Mouse (Mus musculus): ENCODE measurements around the gene Pusl1. TPM values are rescaled to one million over a fixed set of nuclear protein-coding genes. Genes with fewer than 3 reads are reported as not detected.

The Pusl1 gene
- polyA plus RNA-seq, 1 experiment from 2014 or later, result 35.6 TPM

DNA sequence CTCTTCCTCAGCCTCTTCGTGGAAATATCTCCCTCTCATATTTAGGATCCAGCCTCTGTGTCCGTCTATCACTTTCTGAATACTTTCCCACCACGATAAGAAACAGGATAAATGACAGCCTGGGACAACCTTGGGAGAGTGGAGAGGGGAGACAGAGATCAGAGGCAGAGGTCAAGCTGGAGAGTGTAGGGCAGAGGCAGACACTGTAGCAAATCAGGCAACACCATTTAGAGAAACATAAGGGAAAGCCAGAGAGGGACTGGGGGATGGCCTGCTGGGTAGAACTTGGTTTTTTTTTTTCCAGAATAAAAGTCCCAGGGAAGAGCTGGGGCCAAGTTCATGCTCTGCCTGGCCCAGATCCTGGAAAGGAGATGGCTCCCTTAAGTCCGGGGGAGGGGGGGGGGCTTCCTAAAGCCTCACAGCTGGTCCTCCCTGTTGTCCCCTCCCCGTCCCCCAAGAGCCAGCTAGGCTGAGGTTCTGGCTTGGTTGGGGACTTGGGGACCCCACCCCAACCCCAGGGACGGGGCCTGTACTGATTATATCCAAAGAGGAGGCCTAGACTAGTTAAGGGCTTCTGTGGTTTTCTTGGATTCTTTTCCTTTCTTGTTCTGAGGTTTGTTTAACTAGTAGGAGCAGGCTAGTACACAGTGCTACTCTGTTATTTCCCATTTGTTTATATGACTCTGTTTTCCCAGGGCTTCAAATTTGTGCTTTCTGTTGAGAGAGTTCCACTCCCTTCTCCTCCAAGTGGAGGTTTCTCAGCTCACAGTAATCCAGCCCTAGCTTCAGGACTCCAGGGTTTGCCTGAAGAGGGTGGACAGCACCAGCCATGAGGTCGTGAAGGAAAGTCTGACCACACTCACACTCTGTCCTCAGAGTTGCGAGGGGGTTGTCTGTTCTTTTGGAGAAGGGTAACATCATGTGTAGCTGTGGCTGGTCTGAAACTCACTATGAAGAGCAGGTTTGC lies 53.1 kb downstream of the Pusl1 start:
- Histone ChIP-seq H3K4me1 (ENCODE audit: control insufficient read depth, insufficient read depth, low read length) (peaks cover 6% of the 10 kb centered on the region), H3K9ac (replicated peaks; ENCODE audit: low read length) (no peak overlapping the region; the same call in 1 of the 2 replicates), H3K9me3 (replicated peaks; ENCODE audit: control insufficient read depth, low read length) (no peaks in the 10 kb centered on the region), H3K4me3 (ENCODE audit: low read depth, low read length) (no peak overlapping the region), H3K27ac (replicated peaks; ENCODE audit: low read depth, low read length) (no peak overlapping the region), H3K36me3 (replicated peaks; ENCODE audit: control insufficient read depth, insufficient read depth, low read depth, low read length) (no peaks in the 10 kb centered on the region), H3K4me2 (ENCODE audit: low read depth, low read length) (no peak overlapping the region), H3K27me3 (ENCODE audit: control insufficient read depth, insufficient read depth, low read length) (no peaks in the 10 kb centered on the region)
- 60% methylated on average over 8 of the region's 8 CpGs for WGBS
- ATAC-seq (replicated peaks; ENCODE audit: insufficient number of reproducible peaks, low FRiP score, low TSS enrichment, low read depth) (no peak), DNase-seq (ENCODE audit: low spot score) (no peak)

Small RNA genes within 50 kb of the gene (microRNA-seq; reads per million reads assigned to microRNA genes)
- gene Gm22991 (ENCODE audit: borderline number of aligned reads), result not detected

Other genes with a start within 250 kb of the Pusl1 start
- not detected in 2 replicates for gene Gm10563, start 246.4 kb downstream of the Pusl1 start, polyA plus RNA-seq (2014; fragmentation: Nextera tagmentation; extraction: Ambion mirVana)
- 6.3 and 8.7 TPM in 2 replicates for gene Mmp23, start 238.4 kb downstream of the Pusl1 start, polyA plus RNA-seq (2014; fragmentation: Nextera tagmentation; extraction: Ambion mirVana)
- 11.0 and 11.8 TPM in 2 replicates for gene Mib2, start 222.6 kb downstream of the Pusl1 start, polyA plus RNA-seq (2014; fragmentation: Nextera tagmentation; extraction: Ambion mirVana)
- gene Fndc10, start 197.4 kb downstream of the Pusl1 start, polyA plus RNA-seq (2014; fragmentation: Nextera tagmentation; extraction: Ambion mirVana), result 2.1 TPM in 2 replicates
- gene Ssu72, start 187.0 kb downstream of the Pusl1 start, polyA plus RNA-seq (2014; fragmentation: Nextera tagmentation; extraction: Ambion mirVana), result 147 and 151 TPM in 2 replicates
- 0.56 and 0.70 TPM in 2 replicates for gene Tmem240, start 157.0 kb downstream of the Pusl1 start, polyA plus RNA-seq (2014; fragmentation: Nextera tagmentation; extraction: Ambion mirVana)
- gene Atad3a, start 130.7 kb downstream of the Pusl1 start, polyA plus RNA-seq (2014; fragmentation: Nextera tagmentation; extraction: Ambion mirVana), result 79.0 and 87.2 TPM in 2 replicates
- gene Vwa1, start 117.1 kb downstream of the Pusl1 start, polyA plus RNA-seq (2014; fragmentation: Nextera tagmentation; extraction: Ambion mirVana), result 4.7 and 5.9 TPM in 2 replicates
- gene Tmem88b, start 105.9 kb downstream of the Pusl1 start, polyA plus RNA-seq (2014; fragmentation: Nextera tagmentation; extraction: Ambion mirVana), result 0.18 and 0.26 TPM in 2 replicates
- not detected in 2 replicates for gene Ankrd65, start 101.3 kb downstream of the Pusl1 start, polyA plus RNA-seq (2014; fragmentation: Nextera tagmentation; extraction: Ambion mirVana)
- 250 and 256 TPM in 2 replicates for gene Mrpl20, start 88.9 kb downstream of the Pusl1 start, polyA plus RNA-seq (2014; fragmentation: Nextera tagmentation; extraction: Ambion mirVana)
- 170 and 173 TPM in 2 replicates for gene Ccnl2, start 79.3 kb downstream of the Pusl1 start, polyA plus RNA-seq (2014; fragmentation: Nextera tagmentation; extraction: Ambion mirVana)
- 121 and 123 TPM in 2 replicates for gene Aurkaip1, start 60.5 kb downstream of the Pusl1 start, polyA plus RNA-seq (2014; fragmentation: Nextera tagmentation; extraction: Ambion mirVana)
- gene Mxra8, start 52.1 kb downstream of the Pusl1 start, polyA plus RNA-seq (2014; fragmentation: Nextera tagmentation; extraction: Ambion mirVana), result 34.4 and 38.2 TPM in 2 replicates
- 6.8 and 7.7 TPM in 2 replicates for gene Dvl1, start 44.4 kb downstream of the Pusl1 start, polyA plus RNA-seq (2014; fragmentation: Nextera tagmentation; extraction: Ambion mirVana)
- 0.15 and 0.27 TPM in 2 replicates for gene Tas1r3, start 28.4 kb downstream of the Pusl1 start, polyA plus RNA-seq (2014; fragmentation: Nextera tagmentation; extraction: Ambion mirVana)
- 18.3 and 21.1 TPM in 2 replicates for gene Cptp, start 22.3 kb downstream of the Pusl1 start, polyA plus RNA-seq (2014; fragmentation: Nextera tagmentation; extraction: Ambion mirVana)
- 92.8 and 93.0 TPM in 2 replicates for gene Ints11, start 22.2 kb downstream of the Pusl1 start, polyA plus RNA-seq (2014; fragmentation: Nextera tagmentation; extraction: Ambion mirVana)
- 18.6 and 21.2 TPM in 2 replicates for gene Acap3, start within 50 bp of the Pusl1 start, polyA plus RNA-seq (2014; fragmentation: Nextera tagmentation; extraction: Ambion mirVana)
- gene Ube2j2, start 52.0 kb upstream of the Pusl1 start, polyA plus RNA-seq (2014; fragmentation: Nextera tagmentation; extraction: Ambion mirVana), result 158 and 161 TPM in 2 replicates
- 21.2 and 26.8 TPM in 2 replicates for gene C1qtnf12, start 70.5 kb upstream of the Pusl1 start, polyA plus RNA-seq (2014; fragmentation: Nextera tagmentation; extraction: Ambion mirVana)
- gene B3galt6, start 100.9 kb upstream of the Pusl1 start, polyA plus RNA-seq (2014; fragmentation: Nextera tagmentation; extraction: Ambion mirVana), result 17.8 and 18.9 TPM in 2 replicates
- 137 and 150 TPM in 2 replicates for gene Sdf4, start 101.1 kb upstream of the Pusl1 start, polyA plus RNA-seq (2014; fragmentation: Nextera tagmentation; extraction: Ambion mirVana)
- gene Tnfrsf4, start 122.1 kb upstream of the Pusl1 start, polyA plus RNA-seq (2014; fragmentation: Nextera tagmentation; extraction: Ambion mirVana), result 0.21 and 0.34 TPM in 2 replicates
- gene Tnfrsf18, start 134.4 kb upstream of the Pusl1 start, polyA plus RNA-seq (2014; fragmentation: Nextera tagmentation; extraction: Ambion mirVana), result 0.38 and 0.55 TPM in 2 replicates
- gene Ttll10, start 167.6 kb upstream of the Pusl1 start, polyA plus RNA-seq (2014; fragmentation: Nextera tagmentation; extraction: Ambion mirVana), result 0.38 and 0.78 TPM in 2 replicates
- gene 9430015G10Rik, start 218.2 kb upstream of the Pusl1 start, polyA plus RNA-seq (2014; fragmentation: Nextera tagmentation; extraction: Ambion mirVana), result 47.4 and 48.7 TPM in 2 replicates
- gene Rnf223, start 238.7 kb upstream of the Pusl1 start, polyA plus RNA-seq (2014; fragmentation: Nextera tagmentation; extraction: Ambion mirVana), result 0.38 and 0.43 TPM in 2 replicates

All from embryonic facial prominence, embryonic 11.5 days (tissue).